Mouse (Mus musculus) heart, embryonic 14.5 days (tissue): ENCODE measurements at regions not wholly inside any gene's neighbourhood (a gene's known extent, or its start where the extent isn't known, plus 50 kb on each side); places are given as distances from the start of the nearest gene placed in this dataset.

ENCODE experiments used
- ATAC-seq: fragments of 200-750 bp; cut with Nextera tagmentation; 2 replicates; pipeline ENCODE4 v1.8.0; 2017; ENCODE audit warnings: low read depth, moderate TSS enrichment; ENCODE audit not compliant: insufficient number of reproducible peaks, insufficient read depth, low FRiP score
- H3K27ac ChIP-seq, 2 experiments: fragments of 200-500 bp in 1 of 2; fragments of 300-500 bp in 1 of 2; sonication (generic) in 1 of 2; replicated peaks in 1 of 2; 2 replicates each; pipeline ENCODE4 v1.5.1; 2012 to 2014; ENCODE audit warnings: low read depth in 2 of 2, low read length in 2 of 2, control low read depth in 1 of 2, mild to moderate bottlenecking in 1 of 2, mixed read lengths in 1 of 2; ENCODE audit not compliant: control insufficient read depth in 1 of 2, insufficient read depth in 1 of 2
- H3K27me3 ChIP-seq: fragments of 300-500 bp; sonication (generic); 2 replicates; pipeline ENCODE4 v1.6.1; 2014; ENCODE audit warnings: mild to moderate bottlenecking, low read length, control low read depth; ENCODE audit not compliant: control insufficient read depth, insufficient read depth
- H3K36me3 ChIP-seq: fragments of 300-500 bp; sonication (generic); 2 replicates; pipeline ENCODE4 v1.6.1; 2014; ENCODE audit warnings: mild to moderate bottlenecking, control low read depth, low read length, mixed read lengths; ENCODE audit not compliant: control insufficient read depth, insufficient read depth
- H3K4me1 ChIP-seq, 2 experiments: fragments of 200-500 bp in 1 of 2; fragments of 300-500 bp in 1 of 2; sonication (generic) in 1 of 2; 2 replicates each; pipeline ENCODE4 v1.6.1; 2012 to 2014; ENCODE audit warnings: low read length in 2 of 2, control low read depth in 1 of 2, mixed read lengths in 1 of 2; ENCODE audit not compliant: control insufficient read depth in 2 of 2, insufficient read depth in 2 of 2
- H3K4me2 ChIP-seq: fragments of 300-500 bp; sonication (generic); 2 replicates; pipeline ENCODE4 v1.6.1; 2014; ENCODE audit warnings: mild to moderate bottlenecking, low read length
- H3K4me3 ChIP-seq, 2 experiments: fragments of 200-500 bp in 1 of 2; fragments of 300-500 bp in 1 of 2; sonication (generic) in 1 of 2; 2 replicates each; pipeline ENCODE4 v1.5.1; 2012 to 2014; ENCODE audit warnings: low read length in 2 of 2, mild to moderate bottlenecking in 2 of 2, control low read depth in 1 of 2, low read depth in 1 of 2, moderate library complexity in 1 of 2; ENCODE audit not compliant: control insufficient read depth in 1 of 2, insufficient read depth in 1 of 2
- H3K9ac ChIP-seq: fragments of 300-500 bp; sonication (generic); 2 replicates; pipeline ENCODE4 v1.6.1; 2014; ENCODE audit warnings: mild to moderate bottlenecking, low read length
- H3K9me3 ChIP-seq: fragments of 300-500 bp; sonication (generic); 2 replicates; pipeline ENCODE4 v1.6.1; 2016; ENCODE audit warnings: low read length, control low read depth; ENCODE audit not compliant: control insufficient read depth
- WGBS: fragments of 180-500 bp; shearing (Covaris S2); extraction: QIAGEN DNeasy Blood & Tissue Kit; methylation state at CpG from one replicate; pipeline ENCODE4 v1.1.7; 2014; 5-methylcytosine and 5-hydroxymethylcytosine counted together

GRCm38 (mm10) chr10:118043761-118044160 lies 97.8 kb upstream of the Mdm1 start:
- Histone ChIP-seq H3K9me3 (peaks cover 6% of the 10 kb centered on the region; the same call in 1 of the 2 replicates), H3K4me2 (0 out of 2 replicates have a peak overlapping the region, but pooled peaks have one; percentile 0), H3K4me3 (no peak overlapping the region), H3K9ac (no peak overlapping the region), H3K36me3 (no peaks in the 10 kb centered on the region), H3K27me3 (no peaks in the 10 kb centered on the region), H3K27ac (0 out of 4 replicates have a peak overlapping the region, but pooled peaks of 1 of the 2 experiments have one; percentile 27), H3K4me1 (peaks cover 0 to 4% of the 10 kb centered on the region in 2 experiments; a peak in 2 of 4 replicates)
- ATAC-seq = no peak
- 48% methylated on average over 13 of the region's 13 CpGs for WGBS

GRCm38 (mm10) chr10:118044840-118045239 lies 96.8 kb upstream of the Mdm1 start:
- 59% methylated on average over 3 of the region's 3 CpGs for WGBS
- no peak overlapping the region for H3K4me2 ChIP-seq
- H3K27me3 ChIP-seq = no peaks in the 10 kb centered on the region
- peaks cover 6% of the 10 kb centered on the region; the same call in 1 of the 2 replicates for H3K9me3 ChIP-seq
- no peak overlapping the region for H3K27ac ChIP-seq
- ATAC-seq = no peak
- H3K4me1 ChIP-seq = peaks cover 0 to 4% of the 10 kb centered on the region in 2 experiments; a peak in 2 of 4 replicates
- H3K36me3 ChIP-seq = no peaks in the 10 kb centered on the region
- H3K4me3 ChIP-seq = no peak overlapping the region
- no peak overlapping the region for H3K9ac ChIP-seq

DNA sequence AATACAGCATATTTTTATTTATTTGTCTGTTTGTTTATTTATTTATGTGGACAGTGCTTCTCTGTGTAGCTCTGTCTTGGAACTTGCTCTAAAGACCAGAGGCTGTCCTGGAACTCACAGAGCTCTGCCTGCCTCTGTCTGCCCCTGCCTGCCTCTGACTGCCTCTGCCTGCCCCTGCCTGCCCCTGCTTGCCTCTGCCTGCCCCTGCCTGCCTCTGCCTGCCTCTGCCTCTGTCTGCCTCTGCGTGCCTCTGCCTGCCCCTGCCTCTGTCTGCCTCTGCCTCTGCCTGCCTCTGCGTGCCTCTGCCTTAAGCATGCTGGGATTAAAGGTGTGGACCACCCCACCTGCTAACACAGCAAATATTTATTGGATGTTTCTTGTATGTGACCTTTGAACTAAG lies 96.2 kb upstream of the Mdm1 start:
- WGBS = 69% methylated on average over 2 of the region's 2 CpGs
- no peak for ATAC-seq
- peaks cover under 1% of the 10 kb centered on the region; the same call in 1 of the 2 replicates for H3K9me3 ChIP-seq

DNA sequence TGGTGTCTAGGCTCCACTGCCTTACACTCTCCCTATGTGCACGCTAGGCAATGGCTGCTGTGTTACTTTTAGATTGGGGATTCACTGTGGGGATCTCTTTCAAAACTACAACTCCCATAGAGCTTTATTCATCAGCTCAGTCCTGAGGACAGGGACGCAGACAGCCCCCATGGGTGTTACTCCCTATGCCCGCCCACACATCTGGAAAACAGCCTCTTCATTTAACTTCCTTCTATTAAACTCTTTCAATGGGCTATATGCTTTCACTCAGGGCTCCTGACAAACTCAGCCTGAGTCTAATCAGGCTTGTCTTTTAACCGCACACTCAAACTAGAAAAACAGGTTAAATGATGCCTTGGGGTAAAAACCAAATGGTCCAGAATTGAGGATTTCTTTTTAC lies 95.3 kb upstream of the Mdm1 start:
- H3K27ac ChIP-seq = no peak overlapping the region
- no peaks in the 10 kb centered on the region for H3K9me3 ChIP-seq
- no peaks in the 10 kb centered on the region for H3K27me3 ChIP-seq
- no peak overlapping the region for H3K4me3 ChIP-seq
- ATAC-seq = no peak
- no peaks in the 10 kb centered on the region for H3K36me3 ChIP-seq
- peaks cover 0 to 4% of the 10 kb centered on the region in 2 experiments; a peak in 2 of 4 replicates for H3K4me1 ChIP-seq
- WGBS = 74% methylated on average over 4 of the region's 4 CpGs
- no peak overlapping the region for H3K9ac ChIP-seq
- no peak overlapping the region for H3K4me2 ChIP-seq

More for the DNA sequence above, 96.2 kb upstream of the Mdm1 start:
- H3K27ac ChIP-seq = no peak overlapping the region
- no peaks in the 10 kb centered on the region for H3K36me3 ChIP-seq
- H3K4me1 ChIP-seq = peaks cover 0 to 4% of the 10 kb centered on the region in 2 experiments; a peak in 2 of 4 replicates
- no peak overlapping the region for H3K4me3 ChIP-seq
- H3K4me2 ChIP-seq = no peak overlapping the region
- no peak overlapping the region for H3K9ac ChIP-seq
- H3K27me3 ChIP-seq = no peaks in the 10 kb centered on the region

DNA sequence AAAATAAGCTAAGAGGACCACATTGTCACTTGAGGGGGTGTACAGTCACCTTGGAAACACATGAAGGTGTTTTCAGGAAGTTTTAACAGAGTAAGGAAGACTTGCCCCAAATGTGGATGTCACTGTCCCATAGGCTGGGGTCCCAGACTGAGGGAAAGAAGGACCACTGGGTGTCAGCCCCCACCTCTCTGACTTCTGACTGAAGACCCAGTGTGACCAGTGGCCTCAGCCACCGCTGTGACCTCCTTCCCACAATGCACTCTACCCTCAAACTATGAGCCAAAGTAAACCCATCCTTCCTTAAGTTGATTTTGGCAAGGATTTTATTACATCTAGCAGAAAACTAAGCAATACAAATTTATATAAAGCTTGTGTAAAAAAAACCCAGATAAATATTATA lies 94.8 kb upstream of the Mdm1 start:
- 71% methylated on average over 1 of the region's 1 CpGs for WGBS
- no peak for ATAC-seq
- Histone ChIP-seq H3K4me2 (no peak overlapping the region), H3K4me3 (no peak overlapping the region), H3K36me3 (no peaks in the 10 kb centered on the region), H3K27ac (no peak overlapping the region), H3K27me3 (no peaks in the 10 kb centered on the region), H3K9me3 (no peaks in the 10 kb centered on the region), H3K9ac (no peak overlapping the region), H3K4me1 (peaks cover 0 to 4% of the 10 kb centered on the region in 2 experiments; a peak in 2 of 4 replicates)

DNA sequence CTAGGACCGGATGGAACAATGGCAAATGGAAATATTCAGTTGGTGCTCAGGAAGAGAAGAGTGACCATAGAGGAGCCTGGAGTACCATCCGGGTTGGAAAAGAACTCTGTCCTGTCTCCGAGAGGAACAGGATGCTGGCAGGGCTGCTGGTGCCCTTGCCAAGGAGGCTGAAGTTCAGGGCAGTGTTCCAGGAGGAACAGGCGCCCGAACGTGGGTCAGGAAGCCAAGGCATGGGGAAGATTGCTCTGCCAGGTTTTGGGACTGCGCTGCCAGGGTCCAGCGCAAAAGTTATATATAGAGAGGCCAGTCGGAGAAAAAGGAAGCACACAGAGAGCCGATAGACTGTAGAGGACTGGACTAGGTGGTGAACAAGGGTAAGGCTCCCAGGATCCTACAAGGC lies 92.3 kb upstream of the Mdm1 start:
- H3K27me3 ChIP-seq = no peaks in the 10 kb centered on the region
- H3K27ac ChIP-seq = no peak overlapping the region
- H3K4me1 ChIP-seq = no peaks in the 10 kb centered on the region; a peak in 1 of 4 replicates
- no peaks in the 10 kb centered on the region for H3K36me3 ChIP-seq
- 71% methylated on average over 10 of the region's 10 CpGs for WGBS
- no peak overlapping the region for H3K9ac ChIP-seq
- peak; percentile 64 for ATAC-seq
- H3K4me2 ChIP-seq = no peak overlapping the region
- H3K9me3 ChIP-seq = no peaks in the 10 kb centered on the region
- H3K4me3 ChIP-seq = no peak overlapping the region

DNA sequence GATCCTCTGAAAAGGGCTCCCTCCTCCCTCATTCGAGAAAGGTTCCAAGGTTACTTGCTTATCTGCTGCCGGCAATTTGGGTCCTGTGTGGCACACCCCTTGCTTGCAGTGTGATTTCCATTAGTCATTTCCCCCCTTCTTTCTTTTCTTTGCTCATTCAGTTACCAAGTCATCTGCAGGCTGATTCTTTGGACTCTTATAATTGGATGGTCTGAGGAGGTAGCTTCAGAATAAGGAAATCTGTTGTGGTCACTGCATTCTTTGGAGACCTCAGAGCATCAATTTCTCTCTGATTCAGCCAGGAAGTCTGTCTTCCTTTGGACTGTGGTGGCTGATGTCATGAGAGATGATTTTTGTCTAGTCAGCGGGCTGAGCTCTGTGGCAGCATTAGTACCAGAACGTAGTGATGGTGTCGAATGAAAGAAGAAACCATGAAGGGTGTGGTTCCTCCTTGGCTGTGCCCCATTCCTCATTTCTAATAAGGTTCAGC lies 91.4 kb upstream of the Mdm1 start:
- no peak overlapping the region for H3K4me3 ChIP-seq
- no peaks in the 10 kb centered on the region; a peak in 1 of 4 replicates for H3K4me1 ChIP-seq
- ATAC-seq = no peak
- no peaks in the 10 kb centered on the region for H3K36me3 ChIP-seq
- no peak overlapping the region for H3K4me2 ChIP-seq
- no peaks in the 10 kb centered on the region for H3K27me3 ChIP-seq
- WGBS = 71% methylated on average over 5 of the region's 5 CpGs
- no peak overlapping the region for H3K9ac ChIP-seq
- no peaks in the 10 kb centered on the region for H3K9me3 ChIP-seq
- H3K27ac ChIP-seq = no peak overlapping the region

GRCm38 (mm10) chr10:118052042-118052441 lies 89.6 kb upstream of the Mdm1 start:
- WGBS = 80% methylated on average over 11 of the region's 11 CpGs
- H3K9me3 ChIP-seq = no peaks in the 10 kb centered on the region
- H3K4me2 ChIP-seq = no peak overlapping the region
- no peak overlapping the region for H3K27ac ChIP-seq
- no peaks in the 10 kb centered on the region for H3K27me3 ChIP-seq
- H3K4me1 ChIP-seq = no peaks in the 10 kb centered on the region; a peak in 1 of 4 replicates
- no peaks in the 10 kb centered on the region for H3K36me3 ChIP-seq
- no peak overlapping the region for H3K4me3 ChIP-seq
- H3K9ac ChIP-seq = no peak overlapping the region
- ATAC-seq = no peak
